Mouse (Mus musculus) heart, embryonic 13.5 days (tissue): ENCODE results near the gene Crip2. TPM values are rescaled to one million over a fixed set of nuclear protein-coding genes. Genes with fewer than 3 reads are reported as not detected.

Experiments used
- ATAC-seq: fragments of 200-750 bp; cut with Nextera tagmentation; 2 replicates; pipeline ENCODE4 v1.8.0; 2017; ENCODE audit warnings: moderate TSS enrichment; ENCODE audit not compliant: insufficient number of reproducible peaks, low FRiP score, low TSS enrichment; ENCODE audit errors: extremely low read depth
- H3K27ac ChIP-seq: fragments of 300-500 bp; sonication (generic); replicated peaks from 2 replicates; pipeline ENCODE4 v1.5.1; 2015; ENCODE audit warnings: moderate library complexity, mild to moderate bottlenecking, inconsistent platforms
- H3K27me3 ChIP-seq: fragments of 300-500 bp; sonication (generic); replicated peaks from 2 replicates; pipeline ENCODE4 v1.6.1; 2015; ENCODE audit warnings: mild to moderate bottlenecking, inconsistent platforms
- H3K36me3 ChIP-seq: fragments of 300-500 bp; sonication (generic); 2 replicates; pipeline ENCODE4 v1.6.1; 2015; ENCODE audit warnings: mild to moderate bottlenecking, inconsistent platforms
- H3K4me1 ChIP-seq: fragments of 300-500 bp; sonication (generic); 2 replicates; pipeline ENCODE4 v1.6.1; 2015; ENCODE audit warnings: inconsistent platforms
- H3K4me2 ChIP-seq: fragments of 300-500 bp; sonication (generic); 2 replicates; pipeline ENCODE4 v1.6.1; 2015; ENCODE audit warnings: inconsistent platforms, mild to moderate bottlenecking, moderate library complexity
- H3K4me3 ChIP-seq: fragments of 300-500 bp; sonication (generic); 2 replicates; pipeline ENCODE4 v1.5.1; 2015; ENCODE audit warnings: moderate library complexity, mild to moderate bottlenecking, inconsistent platforms
- H3K9ac ChIP-seq: fragments of 300-500 bp; sonication (generic); 2 replicates; pipeline ENCODE4 v1.6.1; 2015; ENCODE audit warnings: inconsistent platforms, mild to moderate bottlenecking, moderate library complexity
- H3K9me3 ChIP-seq: fragments of 300-500 bp; sonication (generic); 2 replicates; pipeline ENCODE4 v1.6.1; 2016; ENCODE audit warnings: inconsistent platforms
- WGBS: fragments of 180-500 bp; shearing (Covaris S2); methylation state at CpG from one replicate; pipeline ENCODE4 v1.1.7; 2015; ENCODE audit warnings: mixed read lengths; 5-methylcytosine and 5-hydroxymethylcytosine counted together
- polyA plus RNA-seq: library from polyadenylated mRNA; unstranded; fragments of >200 nt; fragmentation: Nextera tagmentation; extraction: Ambion mirVana; gene quantifications from 2 replicates; pipeline ENCODE4 v1.2.1, GENCODE M21; 2015

The Crip2 gene
- polyA plus RNA-seq, 1 experiment from 2014 or later: 1,302 TPM

GRCm38 (mm10) chr12:113187584-113188295, 47.7 kb downstream of the Crip2 start:
- WGBS: 1% methylated on average over 56 of the region's 56 CpGs
- ATAC-seq: no peak
- peaks cover 59% of the 10 kb centered on the region for H3K27me3 ChIP-seq

GRCm38 (mm10) chr12:113188349-113189055, 48.5 kb downstream of the Crip2 start:
- 71% methylated on average over 51 of the region's 51 CpGs for WGBS
- H3K4me1 ChIP-seq: peaks cover 26% of the 10 kb centered on the region
- no peak overlapping the region for H3K9ac ChIP-seq
- no peaks in the 10 kb centered on the region for H3K9me3 ChIP-seq
- no peaks in the 10 kb centered on the region for H3K36me3 ChIP-seq
- no peak for ATAC-seq
- H3K27ac ChIP-seq: no peak overlapping the region
- H3K4me2 ChIP-seq: peak overlapping the region; percentile 91
- peaks cover 57% of the 10 kb centered on the region for H3K27me3 ChIP-seq
- peak overlapping the region; percentile 52 for H3K4me3 ChIP-seq

More at GRCm38 (mm10) chr12:113187584-113188295, 47.7 kb downstream of the Crip2 start:
- no peak overlapping the region for H3K27ac ChIP-seq
- H3K4me1 ChIP-seq: peaks cover 26% of the 10 kb centered on the region
- peak overlapping the region; percentile 52 for H3K4me3 ChIP-seq
- H3K4me2 ChIP-seq: peak overlapping the region; percentile 91
- H3K36me3 ChIP-seq: no peaks in the 10 kb centered on the region
- peak overlapping the region; percentile 67 for H3K9ac ChIP-seq
- H3K9me3 ChIP-seq: no peaks in the 10 kb centered on the region

- ATAC-seq: no peak
- no peak overlapping the region for H3K9ac ChIP-seq
- WGBS: 53% methylated on average over 2 of the region's 2 CpGs
- no peaks in the 10 kb centered on the region for H3K4me1 ChIP-seq
- peaks cover 5% of the 10 kb centered on the region; the same call in 1 of the 2 replicates for H3K9me3 ChIP-seq
- no peak overlapping the region for H3K4me2 ChIP-seq
- no peak overlapping the region for H3K4me3 ChIP-seq
- no peaks in the 10 kb centered on the region for H3K36me3 ChIP-seq
- no peak overlapping the region for H3K27ac ChIP-seq
- H3K27me3 ChIP-seq: peaks cover 9% of the 10 kb centered on the region
These were observed 53.4 kb downstream of the Crip2 start for GRCm38 (mm10) chr12:113193423-113193822.

Other genes starting within 250 kb of the Crip2 start
- gene Jag2, start 210.5 kb upstream of the Crip2 start, polyA plus RNA-seq: 2.5 and 2.7 TPM in 2 replicates
- gene Nudt14, start 198.1 kb upstream of the Crip2 start, polyA plus RNA-seq: 45.3 and 47.2 TPM in 2 replicates
- 21.7 and 22.0 TPM in 2 replicates for gene Btbd6, start 163.8 kb upstream of the Crip2 start, polyA plus RNA-seq
- gene Brf1, start 139.5 kb upstream of the Crip2 start, polyA plus RNA-seq: 32.5 and 35.5 TPM in 2 replicates
- gene Pacs2, start 125.7 kb upstream of the Crip2 start, polyA plus RNA-seq: 7.0 and 7.7 TPM in 2 replicates
- gene Tex22, start 65.7 kb upstream of the Crip2 start, polyA plus RNA-seq: not detected in 2 replicates
- gene Mta1, start 42.0 kb upstream of the Crip2 start, polyA plus RNA-seq: 11.2 and 11.9 TPM in 2 replicates
- 408 and 464 TPM in 2 replicates for gene Crip1, start 6.1 kb downstream of the Crip2 start, polyA plus RNA-seq
- 20.6 and 21.8 TPM in 2 replicates for gene Tedc1, start 16.2 kb downstream of the Crip2 start, polyA plus RNA-seq
- 2.8 and 3.1 TPM in 2 replicates for gene Tmem121, start 45.7 kb downstream of the Crip2 start, polyA plus RNA-seq